Mouse (Mus musculus): Measurements from ENCODE around the gene Gab3.

- TF ChIP-seq POLR2A (IDR thresholded peaks at IDR 0.05; ENCODE audit: control insufficient read depth, low read depth, low read length) (no peak), CTCF (IDR thresholded peaks at IDR 0.05; ENCODE audit: control insufficient read depth, insufficient read depth, insufficient replicate concordance, low read depth, low read length) (no peak)
These were observed 30.3 kb upstream of the Gab3 start for GRCm38 (mm10) chrX:75115550-75115949.
